Mouse (Mus musculus) midbrain, embryonic 12.5 days (tissue): Measurements from ENCODE around the gene Tk1. TPM values are rescaled to one million over a fixed set of nuclear protein-coding genes. Genes with fewer than 3 reads are reported as not detected.

Experiments used
- ATAC-seq: fragments of 200-750 bp; cut with Nextera tagmentation; 2 replicates; pipeline ENCODE4 v1.8.0; 2017; ENCODE audit warnings: low read depth, moderate TSS enrichment, moderate library complexity; ENCODE audit not compliant: low FRiP score
- H3K27ac ChIP-seq: fragments of 300-500 bp; sonication (generic); replicated peaks from 2 replicates; pipeline ENCODE4 v1.5.1; 2016; ENCODE audit warnings: mild to moderate bottlenecking
- H3K27me3 ChIP-seq: fragments of 300-500 bp; sonication (generic); 2 replicates; pipeline ENCODE4 v1.6.1; 2016; ENCODE audit warnings: mild to moderate bottlenecking
- H3K36me3 ChIP-seq: fragments of 300-500 bp; sonication (generic); 2 replicates; pipeline ENCODE4 v1.6.1; 2016
- H3K4me1 ChIP-seq: fragments of 300-500 bp; sonication (generic); 2 replicates; pipeline ENCODE4 v1.6.1; 2016
- H3K4me2 ChIP-seq: fragments of 300-500 bp; sonication (generic); replicated peaks from 2 replicates; pipeline ENCODE4 v1.6.1; 2016; ENCODE audit warnings: mild to moderate bottlenecking, moderate library complexity
- H3K4me3 ChIP-seq: fragments of 300-500 bp; sonication (generic); 2 replicates; pipeline ENCODE4 v1.5.1; 2016; ENCODE audit warnings: mild to moderate bottlenecking
- H3K9ac ChIP-seq: fragments of 300-500 bp; sonication (generic); replicated peaks from 2 replicates; pipeline ENCODE4 v1.6.1; 2016; ENCODE audit warnings: mild to moderate bottlenecking, moderate library complexity
- H3K9me3 ChIP-seq: fragments of 300-500 bp; sonication (generic); 2 replicates; pipeline ENCODE4 v1.6.1; 2016; ENCODE audit warnings: mild to moderate bottlenecking
- WGBS: fragments of 180-500 bp; shearing (Covaris S2); methylation state at CpG from one replicate; pipeline ENCODE4 v1.1.7; 2016; 5-methylcytosine and 5-hydroxymethylcytosine counted together
- polyA plus RNA-seq: library from polyadenylated mRNA; unstranded; fragments of >200 nt; fragmentation: Nextera tagmentation; extraction: Ambion mirVana; gene quantifications from 2 replicates; pipeline ENCODE4 v1.2.1, GENCODE M21; 2016

Tk1 gene
- polyA plus RNA-seq, 1 experiment from 2014 or later: 69.5 TPM

- Histone ChIP-seq H3K4me3 (no peak overlapping the region), H3K27ac (no peak overlapping the region), H3K36me3 (no peaks in the 10 kb centered on the region), H3K9me3 (no peaks in the 10 kb centered on the region), H3K9ac (no peak overlapping the region), H3K4me2 (no peak overlapping the region), H3K4me1 (0 out of 2 replicates have a peak, but pooled peaks cover 9% of the 10 kb centered on the region), H3K27me3 (no peaks in the 10 kb centered on the region)
- 93% methylated on average over 7 of the region's 7 CpGs for WGBS
- ATAC-seq: no peak
Observed at GRCm38 (mm10) chr11:117772352-117772751, 53.5 kb downstream of the Tk1 start.

GRCm38 (mm10) chr11:117770407-117770806 is 55.5 kb downstream of the Tk1 start:
- Histone ChIP-seq H3K27ac (no peak overlapping the region), H3K4me1 (0 out of 2 replicates have a peak, but pooled peaks cover 9% of the 10 kb centered on the region), H3K4me2 (no peak overlapping the region), H3K9me3 (no peaks in the 10 kb centered on the region), H3K4me3 (no peak overlapping the region), H3K36me3 (peaks cover 6% of the 10 kb centered on the region; the same call in 1 of the 2 replicates), H3K9ac (no peak overlapping the region), H3K27me3 (no peaks in the 10 kb centered on the region)
- WGBS: 90% methylated on average over 10 of the region's 10 CpGs
- no peak for ATAC-seq

- Histone ChIP-seq H3K4me2 (no peak overlapping the region), H3K9me3 (no peaks in the 10 kb centered on the region), H3K27me3 (no peaks in the 10 kb centered on the region), H3K9ac (no peak overlapping the region), H3K4me3 (no peak overlapping the region), H3K27ac (no peak overlapping the region), H3K36me3 (peaks cover 14% of the 10 kb centered on the region), H3K4me1 (0 out of 2 replicates have a peak, but pooled peaks cover 9% of the 10 kb centered on the region)
- ATAC-seq: no peak
- 86% methylated on average over 7 of the region's 7 CpGs for WGBS
Observed at GRCm38 (mm10) chr11:117769683-117770047, 56.2 kb downstream of the Tk1 start.

DNA sequence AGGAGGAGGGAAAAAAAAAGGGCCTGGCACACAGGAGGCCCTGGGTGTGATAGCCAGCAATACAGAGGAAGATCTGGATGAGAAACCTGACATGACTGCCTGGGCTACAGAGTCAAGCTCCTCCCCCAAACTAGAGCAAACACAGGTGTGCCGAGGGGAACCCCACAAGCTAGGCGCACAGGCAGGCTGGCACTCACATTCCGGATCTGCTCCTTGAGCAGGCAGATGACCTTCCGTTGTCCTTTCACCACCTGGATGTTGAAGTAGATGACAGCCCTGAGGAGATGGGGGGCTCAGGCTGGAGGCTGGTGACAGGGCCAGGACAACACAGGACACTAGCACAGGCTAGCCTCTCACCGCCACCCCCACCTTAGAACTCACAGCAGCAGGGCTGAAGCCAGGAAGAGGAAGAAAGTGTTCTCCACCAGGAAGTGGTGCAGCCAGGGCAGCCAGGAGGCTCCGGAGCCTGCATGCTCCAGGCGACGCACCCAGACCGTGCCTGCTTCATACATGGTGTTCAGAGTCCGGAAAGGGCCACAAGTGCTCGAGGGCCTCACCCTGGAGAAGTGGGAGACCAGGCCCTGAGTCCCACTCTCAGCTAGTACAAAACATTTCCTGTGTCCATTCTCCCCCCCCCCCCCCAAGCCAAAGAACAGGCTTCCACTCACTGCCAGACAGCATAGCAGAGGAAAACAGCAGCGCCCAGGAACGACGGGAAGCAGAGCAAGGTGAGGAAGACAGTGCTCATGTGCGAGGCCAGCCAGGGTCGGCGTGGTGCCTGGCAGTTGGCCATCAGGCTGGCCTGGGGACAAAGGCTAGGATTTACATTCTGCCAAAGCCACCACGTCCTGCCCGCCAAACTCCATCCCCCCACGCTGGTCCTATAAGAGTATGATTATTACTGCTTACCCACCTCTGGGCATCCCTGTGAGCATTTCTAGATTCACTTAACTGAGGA is 56.9 kb downstream of the Tk1 start:
- H3K4me1 ChIP-seq: 0 out of 2 replicates have a peak, but pooled peaks cover 9% of the 10 kb centered on the region
- no peaks in the 10 kb centered on the region for H3K9me3 ChIP-seq
- H3K9ac ChIP-seq: no peak overlapping the region
- peaks cover 20% of the 10 kb centered on the region for H3K36me3 ChIP-seq
- H3K4me2 ChIP-seq: no peak overlapping the region
- H3K27me3 ChIP-seq: no peaks in the 10 kb centered on the region
- ATAC-seq: no peak
- H3K27ac ChIP-seq: no peak overlapping the region
- H3K4me3 ChIP-seq: no peak overlapping the region
- WGBS: 86% methylated on average over 20 of the region's 20 CpGs

DNA sequence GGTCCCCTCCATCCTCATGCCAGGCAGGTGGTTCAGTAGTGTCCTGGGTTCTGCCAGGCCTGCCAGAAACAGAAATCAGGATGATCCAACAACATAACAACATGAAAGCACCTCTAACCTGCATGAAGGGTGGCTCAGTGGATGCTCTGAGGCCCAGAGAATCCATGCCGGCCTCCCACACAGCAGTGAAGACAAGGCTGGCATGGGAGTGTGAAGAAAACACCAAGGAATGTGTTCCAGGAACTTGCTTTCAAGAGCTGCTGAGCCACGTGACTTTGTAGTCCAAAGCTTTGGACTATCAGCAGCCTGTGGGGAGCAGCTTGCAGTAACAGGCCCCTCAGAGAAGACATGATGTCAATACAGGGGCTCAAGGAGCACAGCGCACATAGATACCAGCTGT is 59.6 kb downstream of the Tk1 start:
- no peak overlapping the region for H3K4me3 ChIP-seq
- H3K9ac ChIP-seq: no peak overlapping the region
- H3K27me3 ChIP-seq: no peaks in the 10 kb centered on the region
- WGBS: 89% methylated on average over 3 of the region's 3 CpGs
- no peak for ATAC-seq
- no peaks in the 10 kb centered on the region for H3K9me3 ChIP-seq
- H3K27ac ChIP-seq: no peak overlapping the region; the same call in 1 of the 2 replicates
- 0 out of 2 replicates have a peak, but pooled peaks cover 9% of the 10 kb centered on the region for H3K4me1 ChIP-seq
- peaks cover 41% of the 10 kb centered on the region for H3K36me3 ChIP-seq
- H3K4me2 ChIP-seq: no peak overlapping the region

Other genes with a start within 250 kb of the Tk1 start
- gene Tnrc6c, start 171.8 kb downstream of the Tk1 start, polyA plus RNA-seq: 24.3 and 26.4 TPM in 2 replicates
- gene Tmc8, start 44.0 kb downstream of the Tk1 start, polyA plus RNA-seq: 0.37 and 0.92 TPM in 2 replicates
- 6.5 and 6.6 TPM in 2 replicates for gene Tmc6, start 43.9 kb downstream of the Tk1 start, polyA plus RNA-seq
- 0.28 TPM in 1 of 2 replicates, not detected in the other for gene 6030468B19Rik, start 28.4 kb downstream of the Tk1 start, polyA plus RNA-seq
- gene Gm20708, start 16.4 kb downstream of the Tk1 start, polyA plus RNA-seq: 0.56 TPM in 1 of 2 replicates, not detected in the other
- 26.2 and 27.0 TPM in 2 replicates for gene Syngr2, start 16.4 kb downstream of the Tk1 start, polyA plus RNA-seq
- gene Afmid, start 168 bp downstream of the Tk1 start, polyA plus RNA-seq: 4.4 and 4.7 TPM in 2 replicates
- gene Birc5, start 23.2 kb upstream of the Tk1 start, polyA plus RNA-seq: 228 and 237 TPM in 2 replicates
- not detected in 2 replicates for gene Tmem235, start 34.7 kb upstream of the Tk1 start, polyA plus RNA-seq
- 3.1 and 3.2 TPM in 2 replicates for gene Tha1, start 47.4 kb upstream of the Tk1 start, polyA plus RNA-seq
- gene Socs3, start 144.0 kb upstream of the Tk1 start, polyA plus RNA-seq: 10.7 and 13.2 TPM in 2 replicates
- gene Pgs1, start 160.2 kb upstream of the Tk1 start, polyA plus RNA-seq: 47.5 and 48.9 TPM in 2 replicates